Mouse (Mus musculus) layer of hippocampus, adult 8-10 months (tissue): ENCODE results near the gene Mical2. TPM values are rescaled to one million over a fixed set of nuclear protein-coding genes. Genes with fewer than 3 reads are reported as not detected.

Experiments used
- DNase-seq, 2 experiments: peaks; one replicate each; pipeline ENCODE4 v3.0.0; 2022; ENCODE audit warnings: low spot score in 2 of 2
- total RNA-seq, 4 experiments: library from RNA; stranded (reverse); gene quantifications; 2 replicates each; pipeline ENCODE4 v1.2.4; 2022

Gene Mical2
- total RNA-seq, 4 experiments from 2014 or later = 538 to 639 (median 590) TPM

DNA sequence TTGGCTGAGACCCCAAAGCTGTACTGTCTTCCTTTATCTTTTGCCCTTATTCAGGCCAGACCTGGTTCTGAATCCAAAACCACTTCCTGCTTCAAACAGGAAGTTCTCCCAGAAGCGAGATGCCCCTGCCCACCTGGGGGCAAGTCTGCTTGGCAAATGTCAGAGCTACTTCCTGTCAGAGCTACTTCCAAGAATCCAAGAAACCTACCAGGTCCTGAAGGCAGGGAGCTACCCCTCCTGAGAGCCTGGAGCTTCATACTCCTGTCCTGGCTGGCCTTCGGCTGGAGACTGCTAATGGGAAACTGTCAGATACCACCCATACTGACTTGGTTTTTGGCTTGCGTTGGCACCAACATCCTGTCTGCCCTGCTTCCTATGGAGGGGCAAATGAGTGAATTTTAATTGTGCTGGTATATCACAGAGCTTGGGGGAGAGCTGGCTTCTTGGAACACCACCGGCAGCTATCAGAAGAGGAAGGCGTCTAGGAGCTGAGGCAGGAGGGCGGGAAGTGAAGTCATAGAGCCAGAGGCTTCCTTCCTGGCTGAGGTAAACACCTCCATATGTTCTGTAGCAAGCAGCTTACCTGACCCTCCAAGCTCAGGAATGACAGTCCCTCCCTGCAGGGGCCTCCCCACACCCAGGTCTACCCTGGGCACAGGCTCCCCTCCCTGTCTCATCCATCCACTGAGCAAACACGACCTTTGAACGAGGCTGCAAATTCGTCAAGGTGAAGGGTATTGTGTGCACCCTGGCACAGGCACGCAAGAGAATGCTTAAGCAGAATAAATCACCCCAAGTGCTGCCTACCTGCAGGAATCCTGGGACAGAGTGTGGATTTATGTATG is 17.1 kb upstream of the Mical2 start:
- no peak for DNase-seq

DNA sequence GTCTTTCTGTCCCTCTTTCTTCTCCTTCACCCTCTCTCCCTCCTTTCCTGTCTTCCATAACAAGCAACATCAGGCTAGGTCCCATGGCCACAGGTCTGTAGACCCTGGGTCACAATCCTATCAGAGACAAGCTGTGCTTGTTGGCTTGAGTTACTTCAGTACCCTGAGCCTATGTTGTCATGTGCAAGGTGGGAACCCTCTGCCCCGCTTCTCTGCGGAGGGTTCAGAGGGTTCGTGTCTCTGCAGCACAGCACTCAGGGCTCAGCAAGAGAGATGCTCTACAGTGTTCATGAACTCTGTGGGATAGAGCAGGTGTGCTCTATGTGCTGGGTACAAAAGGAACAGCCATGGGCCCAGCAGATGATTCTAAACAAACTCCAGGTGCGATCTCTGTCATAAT is 16.0 kb upstream of the Mical2 start:
- DNase-seq = no peak

DNA sequence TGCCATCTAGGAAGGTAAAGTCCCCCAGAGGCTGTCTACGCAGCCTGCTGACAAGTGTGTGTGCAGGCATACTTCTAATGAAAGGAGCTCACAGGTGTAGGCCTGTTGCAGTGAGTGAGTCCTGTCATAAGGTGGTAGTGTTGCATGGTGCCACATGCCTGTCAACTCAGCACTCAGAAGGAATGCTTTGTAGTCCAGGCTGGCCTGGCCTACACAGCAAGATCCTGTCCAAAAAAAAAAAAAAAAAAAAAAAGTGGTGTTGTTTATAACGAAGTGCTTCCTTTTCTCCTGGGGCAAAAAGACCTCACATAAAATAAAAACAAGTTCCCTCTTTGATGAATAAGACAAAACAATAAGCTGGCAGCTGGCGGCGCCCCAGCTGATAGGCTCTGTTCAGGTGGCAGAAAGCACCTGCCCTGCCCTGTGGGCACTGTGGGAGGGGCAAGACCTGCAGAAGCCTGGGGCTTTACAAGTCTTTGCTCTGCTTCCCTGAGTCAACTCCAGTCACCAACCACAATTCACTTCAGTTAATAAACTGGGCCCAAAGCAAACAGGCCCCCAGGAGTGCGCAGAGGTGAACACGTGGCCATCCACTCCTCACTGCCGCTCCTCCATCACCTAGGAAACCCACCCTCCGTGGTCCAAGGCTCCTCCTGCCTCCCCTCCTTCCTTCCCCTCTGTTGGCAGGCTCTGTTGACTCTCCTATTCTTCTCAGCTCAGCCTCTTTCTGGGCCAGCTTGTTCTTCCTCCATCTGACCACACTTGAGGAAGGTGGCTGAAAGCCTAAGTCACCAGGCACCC is 12.5 kb upstream of the Mical2 start:
- peak; percentile 59 to 65 for DNase-seq

DNA sequence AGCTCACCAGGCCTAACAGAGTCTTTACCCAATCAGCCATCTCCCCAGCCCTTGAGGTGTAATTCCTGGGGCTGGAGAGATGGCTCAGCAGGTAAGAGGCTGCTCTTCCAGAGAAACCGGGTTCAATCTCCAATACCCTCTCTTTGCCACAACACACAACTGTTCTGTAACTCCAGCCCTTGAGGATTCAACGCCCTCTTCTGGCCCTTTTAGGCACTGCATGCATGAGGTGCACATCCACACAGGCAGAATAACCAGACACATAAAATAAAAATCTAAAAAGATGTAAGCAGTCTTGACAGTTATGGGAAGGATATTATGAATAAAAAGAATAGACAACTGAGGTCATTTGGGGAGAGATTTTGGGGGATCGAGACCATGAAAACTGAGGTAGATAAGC is 9.8 kb upstream of the Mical2 start:
- no peak for DNase-seq

DNA sequence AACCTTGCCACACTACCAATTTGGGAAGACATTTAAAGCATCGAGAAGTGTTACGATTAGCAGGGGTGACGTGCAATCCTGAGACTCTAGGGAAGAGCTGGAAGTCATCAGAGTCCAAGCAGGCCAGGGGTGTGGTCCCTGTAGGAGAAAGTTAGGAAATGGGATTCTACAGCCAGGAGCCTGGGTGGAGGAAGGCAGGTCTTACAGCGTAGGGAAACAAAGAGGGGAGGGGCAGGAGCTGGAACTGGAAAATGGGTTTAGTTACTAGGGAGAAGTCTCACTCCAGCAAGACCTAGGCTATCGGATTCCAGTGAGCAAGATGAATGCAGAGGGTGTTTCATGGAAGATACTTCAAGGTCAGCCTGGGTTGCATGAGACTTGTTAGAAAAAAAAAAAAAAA is 8.9 kb upstream of the Mical2 start:
- DNase-seq = no peak

DNA sequence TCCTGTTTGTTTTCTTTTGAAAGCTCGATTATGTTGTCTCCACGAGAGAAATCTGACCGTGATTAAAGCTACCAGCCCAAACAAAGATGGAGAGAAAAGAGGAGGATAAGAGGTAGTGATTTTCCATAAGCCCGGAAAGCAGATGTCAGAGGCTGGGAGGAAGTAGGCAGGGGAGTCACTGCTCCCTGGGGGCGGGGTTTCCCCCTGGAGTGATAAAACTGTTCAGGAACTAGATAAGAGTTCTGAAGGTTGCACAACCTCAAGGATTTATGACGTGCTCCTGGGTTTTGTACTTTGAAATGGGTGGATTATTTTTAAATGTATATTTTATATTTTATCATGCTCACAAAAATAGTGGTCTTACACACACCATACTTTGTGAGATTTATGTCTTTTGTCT is 8.4 kb upstream of the Mical2 start:
- DNase-seq = no peak

DNA sequence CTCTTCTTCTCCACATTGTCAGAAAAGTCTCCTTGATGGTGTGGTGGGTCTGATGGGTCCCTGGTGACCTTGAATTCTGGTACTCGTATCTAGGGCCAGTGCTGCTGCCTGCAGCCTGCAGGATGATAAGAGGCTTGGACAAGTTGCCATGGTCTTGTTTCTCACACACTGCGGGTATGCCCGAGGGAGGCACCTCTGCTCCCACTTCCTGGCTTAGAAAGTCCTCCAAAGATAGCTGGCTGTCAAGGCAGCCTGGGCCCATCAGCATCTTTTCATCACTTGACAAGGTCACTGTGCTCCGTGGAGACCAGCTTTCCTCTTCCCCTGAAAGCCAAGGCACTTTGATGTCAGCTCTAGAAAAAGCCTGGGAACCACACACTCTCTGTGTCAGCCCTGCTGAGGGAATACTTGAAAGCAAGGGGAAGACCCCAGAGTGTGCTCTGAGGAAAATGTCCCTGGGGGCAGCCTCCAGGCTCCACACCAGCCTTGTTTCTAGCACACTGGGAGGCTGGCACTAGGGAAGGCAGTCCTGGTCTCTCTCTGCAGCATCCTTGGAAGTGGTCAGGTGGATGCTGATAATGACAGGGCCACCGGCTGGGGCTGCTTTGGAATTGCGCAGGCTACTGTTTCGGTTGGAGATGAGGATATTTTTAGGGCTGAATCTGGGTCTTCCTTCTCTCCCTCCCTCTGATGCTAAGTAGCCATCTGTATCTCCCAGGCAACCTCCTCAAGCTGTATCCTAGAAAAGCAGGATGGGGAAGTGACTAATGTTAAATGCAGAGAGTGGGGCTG is 2.7 kb upstream of the Mical2 start:
- peak; percentile 72 to 85 for DNase-seq

DNA sequence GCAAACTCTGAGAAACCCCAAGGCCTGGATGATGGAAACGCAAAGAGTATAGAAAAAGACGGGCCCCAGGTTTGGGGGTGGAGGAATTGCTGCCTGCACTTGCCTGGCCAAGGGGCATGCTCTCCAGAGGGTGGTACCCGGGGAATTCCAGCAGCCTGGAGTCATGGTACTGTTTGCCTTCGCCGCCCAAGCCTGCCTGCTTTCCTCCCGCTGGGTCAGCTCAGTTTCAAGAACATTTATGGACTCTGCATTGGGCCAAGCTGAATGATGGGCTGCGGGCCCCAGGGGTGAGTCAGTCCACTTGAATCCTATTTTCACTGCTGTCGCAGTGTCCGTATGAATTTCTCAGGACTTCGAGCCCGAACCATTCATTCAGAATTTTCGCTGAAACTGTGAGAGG is 802 bp upstream of the Mical2 start:
- DNase-seq = no peak

DNA sequence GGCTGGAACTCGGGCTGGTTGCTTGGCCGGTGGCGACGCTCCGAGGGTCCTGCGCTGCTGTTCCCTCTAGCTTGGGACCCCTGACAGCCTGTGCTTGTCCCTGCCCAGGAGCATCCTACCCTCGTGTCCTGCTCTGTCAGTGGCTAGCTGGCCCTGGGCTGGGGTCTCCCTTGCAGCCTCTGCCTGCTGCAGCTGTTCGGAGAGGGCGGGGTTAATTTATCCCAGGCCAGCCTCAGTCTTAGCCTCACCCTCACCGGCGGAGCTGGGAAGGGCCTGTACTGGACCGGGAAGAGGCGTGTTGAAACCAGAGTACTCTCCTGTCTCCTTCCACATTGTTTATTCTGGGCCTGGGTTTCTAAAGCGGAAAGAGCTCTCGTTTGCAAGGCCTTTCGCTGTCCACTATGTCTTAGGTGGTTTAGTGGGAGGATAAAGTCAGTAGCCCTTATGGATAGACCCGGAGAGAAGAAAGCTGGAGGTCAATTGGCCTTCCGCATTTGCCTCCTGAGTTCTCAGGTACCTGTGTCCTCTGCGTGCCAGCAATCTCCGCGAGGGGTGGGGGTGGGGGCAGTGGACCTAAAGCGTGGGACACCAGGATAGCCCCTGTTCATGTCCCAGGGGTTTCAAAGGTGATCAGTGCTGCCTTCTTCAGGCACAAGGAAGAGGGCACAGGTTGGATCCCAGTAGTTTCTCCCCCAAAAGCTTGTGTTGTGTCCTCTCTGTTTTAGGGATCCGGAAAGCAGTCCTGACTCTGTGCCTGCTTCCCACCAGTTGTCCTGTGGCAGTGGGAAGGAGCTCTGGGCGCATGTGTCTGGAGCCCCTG is 1.0 kb downstream of the Mical2 start:
- DNase-seq = no peak

DNA sequence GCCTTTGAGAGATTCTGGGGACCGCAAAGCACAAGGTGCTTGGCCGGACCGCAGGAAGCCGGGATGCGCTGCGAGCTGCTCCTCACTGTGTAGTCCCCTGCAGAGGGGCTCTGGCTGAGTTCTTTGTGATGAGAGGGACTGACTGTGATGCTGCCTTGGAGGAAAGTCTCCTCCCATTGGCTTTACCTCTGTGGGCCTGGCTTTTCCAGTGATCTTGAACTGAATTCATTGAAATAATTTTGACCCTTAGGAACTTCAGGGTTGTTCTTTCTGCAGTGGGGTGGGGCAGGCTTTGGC is 1.6 kb downstream of the Mical2 start:
- DNase-seq = no peak

DNA sequence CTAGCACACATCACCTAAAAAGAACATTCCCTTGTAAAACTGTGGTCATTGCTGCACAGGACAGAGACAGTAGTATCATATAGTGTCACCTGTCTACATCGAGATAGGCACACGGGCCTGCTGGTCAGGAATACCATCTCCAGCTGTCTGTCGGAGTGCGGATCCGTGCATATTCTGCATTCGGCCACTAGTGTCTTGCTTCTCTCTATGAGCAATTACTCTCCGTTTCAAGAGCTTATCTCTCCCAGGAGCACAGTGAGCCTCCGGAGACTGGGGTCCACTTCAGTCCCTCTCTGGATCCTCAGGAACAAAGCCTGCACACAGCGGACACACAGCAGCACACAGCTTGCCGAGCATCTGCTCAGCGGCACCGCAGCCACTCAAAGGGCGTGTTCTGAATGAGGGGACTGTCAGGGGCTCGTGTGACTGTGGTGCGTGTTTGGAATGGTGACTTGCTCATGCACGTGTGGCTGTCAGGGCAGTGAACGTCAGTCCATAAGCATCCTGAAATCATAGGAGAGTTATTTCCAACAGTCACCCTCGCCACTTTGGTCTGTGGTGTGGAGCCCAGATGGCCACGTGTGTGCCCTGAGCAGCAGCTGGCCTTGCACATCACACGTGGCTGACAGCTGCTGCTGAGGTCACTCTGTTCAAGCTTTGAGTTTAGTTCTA is 3.3 kb downstream of the Mical2 start:
- no peak for DNase-seq

DNA sequence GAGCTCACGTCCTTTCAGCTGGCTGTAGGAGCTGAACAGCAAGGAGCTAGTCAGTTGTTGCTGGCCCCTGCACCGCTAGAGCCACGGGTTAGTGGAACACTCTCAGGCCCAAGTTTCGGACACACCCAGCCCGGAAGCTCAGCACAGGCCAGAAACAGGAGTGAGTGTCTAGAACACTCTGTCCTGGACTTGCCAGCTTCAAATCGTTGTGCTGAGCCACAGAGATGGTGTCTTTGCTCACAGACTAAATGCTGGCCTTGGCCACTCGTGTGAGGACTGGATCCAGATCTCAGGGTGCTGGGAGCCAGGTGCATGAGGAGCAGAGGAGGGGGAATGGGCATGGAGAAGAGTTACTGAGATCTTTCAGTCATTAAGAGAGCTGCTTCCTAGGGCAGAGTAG is 6.1 kb downstream of the Mical2 start:
- no peak for DNase-seq

DNA sequence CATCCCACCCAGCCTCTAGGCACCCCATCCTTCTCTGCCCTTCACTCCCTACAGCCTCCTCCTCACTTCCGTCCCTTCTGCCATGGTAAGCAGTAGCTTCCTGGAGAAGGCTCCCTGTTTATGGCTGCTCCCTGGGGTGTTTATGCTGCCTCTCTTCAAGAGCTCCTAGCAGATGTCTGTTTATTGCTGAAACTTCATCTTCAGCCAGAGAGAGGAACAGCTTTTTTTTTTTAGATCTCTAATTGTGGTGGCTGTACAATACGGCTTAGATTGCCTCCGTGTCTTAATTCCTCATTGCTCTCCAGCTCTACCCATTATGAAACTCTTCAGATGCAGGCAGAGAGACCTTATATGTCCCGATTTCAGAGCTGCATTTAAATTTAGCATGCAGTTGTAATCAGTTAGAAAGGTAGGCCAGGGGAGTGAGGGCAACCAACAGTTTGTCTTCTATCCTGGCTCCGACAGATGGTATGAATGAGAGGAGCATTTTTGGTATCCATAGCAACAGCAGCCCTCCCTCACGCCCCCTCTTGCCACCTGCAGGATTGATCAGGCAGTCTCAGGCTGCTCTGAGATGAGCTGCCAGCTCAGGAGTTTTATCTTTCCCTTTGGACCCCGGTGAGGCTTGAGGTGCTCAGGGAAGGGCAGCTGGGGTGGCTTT is 7.8 kb downstream of the Mical2 start:
- DNase-seq = peak; percentile 81 to 86

DNA sequence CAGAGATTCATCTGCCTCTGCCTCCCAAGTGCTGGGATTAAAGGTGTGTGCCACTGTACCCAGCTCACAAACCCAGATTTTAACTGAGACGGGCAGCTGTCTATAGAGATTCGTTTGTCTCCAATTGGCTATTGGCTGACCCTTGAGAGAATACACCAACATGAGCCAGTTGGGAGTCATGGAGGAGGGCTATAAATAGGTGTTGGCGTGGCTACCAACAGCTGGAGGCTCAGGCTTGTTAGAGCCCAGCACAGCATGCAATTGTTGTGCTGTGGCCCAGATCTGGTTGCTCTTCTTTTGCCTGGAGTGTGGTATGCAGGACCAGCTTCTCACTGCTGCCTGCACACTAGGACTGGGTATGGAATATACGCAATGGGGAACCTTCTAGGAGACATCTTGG is 8.8 kb downstream of the Mical2 start:
- DNase-seq = no peak

DNA sequence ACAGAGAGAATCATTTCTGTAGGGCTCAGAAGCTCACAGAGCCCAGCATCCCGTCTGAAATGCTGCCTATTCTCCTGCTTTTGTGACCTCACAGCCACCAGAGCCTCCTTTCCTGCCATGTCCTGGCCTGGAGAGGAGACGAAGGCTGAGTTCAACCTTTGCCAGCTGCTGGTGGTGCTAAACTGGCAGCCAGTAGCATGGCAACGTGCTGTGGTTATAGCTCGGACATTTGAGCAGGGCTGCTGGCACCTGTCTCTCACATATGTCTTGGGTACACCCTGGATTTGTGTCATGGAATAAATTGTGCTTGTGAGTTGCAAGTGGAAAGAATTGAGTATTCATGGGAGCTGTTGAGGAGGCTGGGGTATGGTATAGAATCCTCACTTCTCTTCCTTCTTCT is 9.8 kb downstream of the Mical2 start:
- no peak for DNase-seq

DNA sequence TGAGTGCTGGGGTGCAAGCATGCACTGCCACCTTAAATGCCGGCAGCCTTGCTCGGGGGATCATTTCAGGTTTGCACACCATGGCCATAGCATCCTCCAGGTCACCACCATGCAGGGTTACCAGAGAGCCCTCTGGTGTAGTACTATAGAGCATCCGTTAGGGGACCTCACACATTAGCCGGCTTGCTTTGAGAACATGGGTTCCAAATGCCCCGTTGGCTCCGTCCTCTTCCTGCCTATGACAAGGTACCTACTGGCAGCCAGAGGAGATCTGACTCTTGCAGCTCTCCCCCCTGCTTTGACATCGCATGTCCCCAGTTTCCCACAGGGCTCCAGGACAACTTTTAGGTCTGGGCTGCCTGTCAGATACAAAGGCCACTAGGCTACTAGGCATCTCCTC is 11.6 kb downstream of the Mical2 start:
- no peak for DNase-seq

DNA sequence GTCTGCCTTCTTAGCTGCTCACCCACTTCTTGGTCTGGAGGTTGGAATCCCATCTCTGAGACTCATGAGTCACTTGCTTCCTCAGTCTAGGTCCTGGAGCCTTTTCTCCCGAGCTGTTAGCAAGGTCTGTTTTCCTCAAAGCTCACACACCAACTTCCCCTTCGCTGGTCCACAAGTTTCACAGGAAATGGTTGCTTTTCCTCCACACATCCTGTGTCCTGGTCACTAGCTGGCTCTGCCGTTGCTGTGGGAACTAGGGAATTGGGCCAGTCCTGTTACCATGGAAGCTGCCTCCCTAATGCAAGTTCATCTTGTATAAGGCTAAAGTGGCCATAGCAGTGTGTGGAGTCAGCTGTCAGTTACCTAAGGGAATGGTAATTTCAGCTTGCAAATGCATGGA is 12.2 kb downstream of the Mical2 start:
- no peak for DNase-seq

DNA sequence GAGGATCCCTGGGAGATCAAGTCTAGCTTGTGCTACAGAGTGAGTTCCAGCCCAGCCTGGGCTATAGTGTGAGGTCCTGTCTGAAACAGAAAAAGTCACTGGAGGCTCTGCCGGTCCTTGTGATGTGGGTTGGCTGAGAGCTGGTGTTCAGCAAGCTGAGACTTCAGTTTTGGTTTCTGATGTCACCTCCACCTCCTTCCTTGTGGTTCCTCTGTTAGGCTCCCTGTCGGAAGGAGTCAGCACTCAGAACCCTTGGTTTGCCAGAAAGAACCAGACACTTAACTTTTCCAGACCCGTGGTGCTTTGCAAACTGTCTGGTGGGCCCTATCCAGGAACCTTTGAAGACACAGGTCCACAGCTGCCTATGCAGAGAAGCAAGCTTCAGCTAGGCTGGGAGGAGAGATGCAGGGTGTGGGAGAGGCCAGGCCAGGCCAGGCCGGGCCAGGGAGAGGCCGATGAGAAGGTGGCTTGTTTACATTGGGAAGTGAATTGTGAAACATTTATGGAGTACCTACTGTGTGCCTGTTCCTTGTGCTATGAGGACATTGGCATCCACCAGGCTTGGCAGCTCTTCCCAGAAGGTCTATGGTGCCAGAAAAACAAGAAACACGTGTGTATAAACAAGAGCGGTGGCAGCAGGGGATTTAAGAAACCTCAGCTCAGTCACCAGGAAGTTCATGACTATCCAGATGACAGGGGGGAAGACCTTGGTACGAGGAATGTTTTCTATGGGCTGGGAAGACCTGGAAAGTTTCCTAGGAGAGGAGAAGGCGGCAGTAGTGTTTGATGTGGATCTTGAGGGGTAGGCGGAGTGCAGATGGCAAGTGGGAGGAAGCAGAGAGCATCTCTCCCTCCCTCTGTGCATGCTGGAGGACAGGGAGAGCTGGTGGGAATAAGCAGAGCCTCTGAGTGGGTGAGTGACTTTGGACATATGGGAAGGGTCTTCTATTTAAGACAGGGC is 13.4 kb downstream of the Mical2 start:
- DNase-seq = peak; percentile 85 to 88

DNA sequence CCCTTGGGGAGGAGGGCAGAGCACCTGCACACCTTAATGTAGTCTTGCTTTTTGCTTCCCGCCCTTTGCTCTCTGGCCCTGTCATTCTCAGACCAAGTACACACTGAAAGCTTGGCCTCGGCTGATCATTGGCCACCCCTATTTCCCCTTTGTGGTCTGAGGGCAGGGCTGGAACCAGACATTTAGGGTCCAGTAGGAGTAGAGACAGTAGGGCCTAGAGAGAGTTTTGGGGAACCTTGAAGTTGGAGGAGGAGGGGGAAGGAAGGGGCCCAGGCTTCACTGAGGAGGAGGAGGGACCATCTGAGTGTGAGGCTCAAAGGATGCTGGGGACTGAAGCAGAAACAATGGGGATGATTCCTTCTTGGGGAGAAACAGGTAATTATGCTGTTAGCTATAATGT is 15.1 kb downstream of the Mical2 start:
- DNase-seq = no peak
